Mouse (Mus musculus) adrenal gland, adult 2 months (tissue): Measurements from ENCODE around the gene Phf20. TPM values are rescaled to one million over a fixed set of nuclear protein-coding genes. Genes with fewer than 3 reads are reported as not detected.
A peak's percentile ranks its signal among the peaks of the same experiment; 100 is the strongest.
"Not testable (repeated sequence)": the region's sequence is repeated elsewhere in the genome, so short reads cannot be mapped to it uniquely, and the experiment has no call there.

ENCODE experiments used
- DNase-seq: peaks from one replicate; pipeline ENCODE4 v3.0.0; 2021
- polyA plus RNA-seq: library from polyadenylated mRNA; depleted of rRNA; stranded (reverse); fragments of >200 nt; gene quantifications from 2 replicates; pipeline ENCODE4 v1.2.3, GENCODE M21; 2012
- total RNA-seq, 2 experiments: library from RNA; stranded (reverse); gene quantifications; 2 replicates each; pipeline ENCODE4 v1.2.3; 2021

Phf20 gene
- total and polyA plus RNA-seq, 3 experiments = 18.8 to 44.5 (median 37.8) TPM

- DNase-seq = no peak
Observed at GRCm38 (mm10) chr2:156197129-156197911, 1.1 kb downstream of the Phf20 start.

GRCm38 (mm10) chr2:156199944-156200343 is 3.7 kb downstream of the Phf20 start:
- DNase-seq = no peak

GRCm38 (mm10) chr2:156201486-156201885 is 5.2 kb downstream of the Phf20 start:
- DNase-seq = no peak

- peak; percentile 82 for DNase-seq
Observed at GRCm38 (mm10) chr2:156202848-156203437, 6.7 kb downstream of the Phf20 start.

- DNase-seq = no peak
Observed at GRCm38 (mm10) chr2:156203917-156204316, 7.7 kb downstream of the Phf20 start.

GRCm38 (mm10) chr2:156217786-156218185 is 21.5 kb downstream of the Phf20 start:
- no peak for DNase-seq

GRCm38 (mm10) chr2:156222100-156222499 is 25.8 kb downstream of the Phf20 start:
- DNase-seq = no peak

GRCm38 (mm10) chr2:156224043-156224442 is 27.8 kb downstream of the Phf20 start:
- no peak for DNase-seq

GRCm38 (mm10) chr2:156227689-156228088 is 31.4 kb downstream of the Phf20 start:
- no peak for DNase-seq

GRCm38 (mm10) chr2:156229171-156229570 is 32.9 kb downstream of the Phf20 start:
- no peak for DNase-seq

GRCm38 (mm10) chr2:156231340-156231739 is 35.1 kb downstream of the Phf20 start:
- DNase-seq = no peak

GRCm38 (mm10) chr2:156233275-156233948 is 37.1 kb downstream of the Phf20 start:
- peak; percentile 22 for DNase-seq

GRCm38 (mm10) chr2:156234016-156234415 is 37.8 kb downstream of the Phf20 start:
- not testable (repeated sequence) for DNase-seq

GRCm38 (mm10) chr2:156235847-156236246 is 39.6 kb downstream of the Phf20 start:
- peak; percentile 59 for DNase-seq

GRCm38 (mm10) chr2:156241662-156242061 is 45.4 kb downstream of the Phf20 start:
- no peak for DNase-seq

GRCm38 (mm10) chr2:156243011-156243410 is 46.7 kb downstream of the Phf20 start:
- DNase-seq = no peak

- no peak for DNase-seq
Observed at GRCm38 (mm10) chr2:156247599-156247998, 51.3 kb downstream of the Phf20 start.

- no peak for DNase-seq
Observed at GRCm38 (mm10) chr2:156250761-156251160, 54.5 kb downstream of the Phf20 start.

GRCm38 (mm10) chr2:156251291-156251690 is 55.0 kb downstream of the Phf20 start:
- DNase-seq = no peak

GRCm38 (mm10) chr2:156257051-156257450 is 60.8 kb downstream of the Phf20 start:
- peak; percentile 59 for DNase-seq

- peak; percentile 59 for DNase-seq
Observed at GRCm38 (mm10) chr2:156257922-156258761, 61.9 kb downstream of the Phf20 start.

GRCm38 (mm10) chr2:156260968-156261367 is 64.7 kb downstream of the Phf20 start:
- no peak for DNase-seq
